Mouse (Mus musculus) forebrain, embryonic 10.5 days (tissue): ENCODE measurements around the gene Hspb11. TPM values are rescaled to one million over a fixed set of nuclear protein-coding genes. Genes with fewer than 3 reads are reported as not detected.

Source experiments
- polyA plus RNA-seq: library from polyadenylated mRNA; unstranded; fragments of >200 nt; fragmentation: Nextera tagmentation; extraction: Ambion mirVana; gene quantifications from 2 replicates; pipeline ENCODE4 v1.2.1, GENCODE M21; 2016

The Hspb11 gene
- polyA plus RNA-seq, 1 experiment from 2014 or later: 23.2 TPM

Other genes with a start within 250 kb of the Hspb11 start
- 131 and 132 TPM in 2 replicates for gene Mrpl37, start 186.7 kb upstream of the Hspb11 start, polyA plus RNA-seq
- 8.9 and 11.3 TPM in 2 replicates for gene Cyb5rl, start 186.6 kb upstream of the Hspb11 start, polyA plus RNA-seq
- 0.06 TPM in 1 of 2 replicates, not detected in the other for gene Cdcp2, start 156.7 kb upstream of the Hspb11 start, polyA plus RNA-seq
- gene Tmem59, start 75.2 kb upstream of the Hspb11 start, polyA plus RNA-seq: 244 and 249 TPM in 2 replicates
- gene Tceanc2, start 74.5 kb upstream of the Hspb11 start, polyA plus RNA-seq: 21.4 and 33.5 TPM in 2 replicates
- gene Ldlrad1, start 44.4 kb upstream of the Hspb11 start, polyA plus RNA-seq: not detected in 2 replicates
- 89.5 and 95.6 TPM in 2 replicates for gene Lrrc42, start 61 bp upstream of the Hspb11 start, polyA plus RNA-seq
- not detected in 2 replicates for gene Dio1, start 53.6 kb downstream of the Hspb11 start, polyA plus RNA-seq
- gene Yipf1, start 60.8 kb downstream of the Hspb11 start, polyA plus RNA-seq: 37.1 and 38.8 TPM in 2 replicates
- 55.3 and 62.2 TPM in 2 replicates for gene Ndc1, start 114.2 kb downstream of the Hspb11 start, polyA plus RNA-seq
- gene Glis1, start 181.0 kb downstream of the Hspb11 start, polyA plus RNA-seq: 2.7 and 2.9 TPM in 2 replicates